ENCODE assay signal across 11 mouse cellular contexts in the genomic region with DNA sequence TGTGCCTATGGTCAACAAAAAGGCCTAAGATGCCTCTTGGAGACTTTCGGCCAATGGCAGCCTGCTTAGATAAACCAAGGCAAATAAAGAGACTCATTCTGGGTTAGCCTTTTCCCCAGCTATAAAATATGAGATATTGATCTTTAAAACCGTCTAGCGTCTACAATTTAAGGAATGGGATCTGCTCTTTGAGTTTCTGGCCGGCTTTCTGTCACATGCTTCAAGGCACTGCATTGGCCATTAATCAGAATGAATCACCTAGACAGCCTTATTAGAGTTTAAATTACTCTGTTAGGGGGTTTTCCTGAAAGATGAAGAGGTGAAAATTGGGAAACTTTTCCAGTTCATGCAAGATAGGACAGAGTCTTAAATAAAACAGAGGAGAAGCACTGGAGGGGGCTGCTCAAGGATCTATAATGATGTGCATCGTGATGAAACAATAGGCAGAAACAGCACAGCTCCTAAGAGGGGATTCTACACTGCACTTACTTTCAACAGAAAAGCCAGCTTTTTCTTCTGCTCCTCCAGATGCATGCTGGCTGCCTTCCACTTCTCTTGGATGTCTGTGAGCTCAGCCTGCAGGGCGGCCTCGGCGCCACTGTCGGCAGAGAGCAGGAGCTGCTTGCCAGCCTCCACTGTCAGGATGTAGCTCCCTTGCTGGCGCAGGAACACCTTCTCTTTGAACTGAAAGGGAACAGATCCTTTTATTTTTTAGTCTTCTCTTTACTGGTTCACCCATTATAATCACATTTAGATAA. TPM values are rescaled to one million over a fixed set of nuclear protein-coding genes. Genes with fewer than 3 reads are reported as not detected.
A peak's percentile ranks its signal among the peaks of the same experiment; 100 is the strongest.
DNase-seq lines count a peak whose midpoint lies in the region; ATAC-seq lines count a peak whose summit lies in the region.
"Had no signal": no experiment of that assay in that cellular context is flagged by ENCODE, and none has a peak within 500 bp of the region (broad histone marks: within the 10 kb centered on the region; RNA-seq: fewer than 3 reads in every experiment).

No protein-coding gene starts in this region.

- intact Hi-C loops in heart, postnatal 36 days (cut with DNase I): no loop called here

- no peaks in the 10 kb centered on the region for H3K4me1 ChIP-seq in neural tube, embryonic 14.5 days (ENCODE audit: control insufficient read depth, insufficient read depth, low read length)
- H3K4me1 ChIP-seq: stomach, embryonic 15.5 days had no signal

- H3K36me3 ChIP-seq in neural tube, embryonic 14.5 days (ENCODE audit: control insufficient read depth, insufficient read depth, low read length): no peaks in the 10 kb centered on the region

- no peaks in the 10 kb centered on the region for H3K9me3 ChIP-seq in neural tube, embryonic 14.5 days (ENCODE audit: control insufficient read depth, low read length)
- H3K9me3 ChIP-seq: stomach, embryonic 15.5 days had no signal

- no peaks in the 10 kb centered on the region for H3K27me3 ChIP-seq in neural tube, embryonic 14.5 days (ENCODE audit: control insufficient read depth, insufficient read depth, low read length)
- H3K27me3 ChIP-seq: stomach, embryonic 15.5 days had no signal

- H3K4me2 ChIP-seq in neural tube, embryonic 14.5 days (ENCODE audit: low read depth, low read length): no peak overlapping the region
- H3K4me2 ChIP-seq: stomach, embryonic 15.5 days had no signal

- no peak overlapping the region for H3K4me3 ChIP-seq in neural tube, embryonic 14.5 days (ENCODE audit: low read depth, low read length)
- H3K4me3 ChIP-seq: stomach, embryonic 15.5 days had no signal

- H3K9ac ChIP-seq in neural tube, embryonic 14.5 days (replicated peaks; ENCODE audit: low read depth, low read length): no peak overlapping the region
- H3K9ac ChIP-seq: stomach, embryonic 15.5 days had no signal

- no peak for DNase-seq in frontal cortex, postnatal 25 days (ENCODE audit: low spot score in 2 of 2)
- DNase-seq in neural tube, embryonic 10.5 days (ENCODE audit: extremely low spot score, low spot score): no peak
- DNase-seq in heart, postnatal 36 days: peak; percentile 35 to 38
- peak; percentile 21 for DNase-seq in skeletal muscle tissue, adult 2 months (ENCODE audit: low read depth, low spot score)
- DNase-seq in embryo, embryonic 10.5 days (ENCODE audit: low spot score): no peak

- H3K27ac ChIP-seq in neural tube, embryonic 14.5 days (ENCODE audit: low read depth, low read length): no peak overlapping the region
- H3K27ac ChIP-seq: stomach, embryonic 15.5 days had no signal

- 77% methylated on average over 10 of the region's 10 CpGs for WGBS in neural tube, embryonic 14.5 days

- ATAC-seq in frontal cortex, adult (ENCODE audit: low TSS enrichment): peak; percentile 89
- ATAC-seq in neural tube, embryonic 14.5 days (ENCODE audit: low read depth): peak; percentile 49; the same call in 1 of the 2 replicates
- no peak for ATAC-seq in megakaryocyte progenitor cell, adult 5-6 weeks (replicated peaks; ENCODE audit: poor library complexity)

RNA-seq across cellular contexts. Expression of a gene that starts 28.2 kb away (rescaled TPM):
- 0.12 and 0.16 TPM in 2 replicates for polyA plus RNA-seq in neural tube, embryonic 14.5 days (2014; fragmentation: Nextera tagmentation; extraction: Ambion mirVana)
- total RNA-seq in heart, postnatal 36 days (2021): under 1 TPM; 0.44 to 0.60 TPM
- not detected in 2 replicates for total RNA-seq in megakaryocyte progenitor cell, adult 5-6 weeks (2015)
- 0.04 TPM in 1 of 2 replicates, not detected in the other for total RNA-seq in megakaryocyte progenitor cell, adult 5-6 weeks (2017)
- total RNA-seq: left cerebral cortex, adult 8-10 months; monocyte, adult 5-6 weeks had no signal

Comparison
In these comparisons a context has a peak if more than half of its experiments do, and no peak if none do; other contexts are left out.
1. DNase-seq: peak in heart, postnatal 36 days (2 of 2) and skeletal muscle tissue, adult 2 months (single experiment); none in frontal cortex, postnatal 25 days (0 of 2), neural tube, embryonic 10.5 days (single experiment) and embryo, embryonic 10.5 days (single experiment).